Mouse (Mus musculus) liver, adult 2 months (tissue): ENCODE results near the gene Baiap2l2.

Experiments used
- CTCF ChIP-seq: fragments of 200-500 bp; IDR thresholded peaks from 2 replicates; pipeline ENCODE4 v1.5.1; 2011; ENCODE audit warnings: low read depth, low read length, control low read depth
- POLR2A ChIP-seq: fragments of 200-500 bp; IDR thresholded peaks from 2 replicates; pipeline ENCODE4 v1.6.1; 2011; ENCODE audit warnings: low read length, control low read depth; ENCODE audit not compliant: insufficient read depth; ENCODE audit errors: extremely low read depth

GRCm38 (mm10) chr15:79216191-79216590 is 69.1 kb downstream of the Baiap2l2 start:
- TF ChIP-seq POLR2A (no peak), CTCF (no peak)
